8 mouse cellular contexts compared by ENCODE assay signal in genomic region chr2:120729775-120730585, GRCm38 (mm10).
DNase-seq lines count a peak whose midpoint lies in the region; ATAC-seq and TF ChIP-seq lines count a peak whose summit lies in the region.

No protein-coding gene starts in this region.

- no peak for ATAC-seq in forebrain, embryonic 12.5 days (ENCODE audit: low FRiP score)

- peak overlapping the region; percentile 95 for H3K9ac ChIP-seq in forebrain, embryonic 12.5 days

- H3ac ChIP-seq in myocyte (ENCODE audit: control insufficient read depth, insufficient read length): peak overlapping the region; percentile 62

- no peaks in the 10 kb centered on the region for H3K9me3 ChIP-seq in forebrain, embryonic 12.5 days

- no peaks in the 10 kb centered on the region for H3K27me3 ChIP-seq in forebrain, embryonic 12.5 days
- no peaks in the 10 kb centered on the region for H3K27me3 ChIP-seq in myocyte (ENCODE audit: control insufficient read depth, insufficient read depth, insufficient read length)

- no peak overlapping the region for H3K27ac ChIP-seq in brown adipose tissue, adult 24 weeks (replicated peaks; ENCODE audit: low read depth, low read length)
- H3K27ac ChIP-seq in forebrain, embryonic 12.5 days: no peak overlapping the region

- H3K79me2 ChIP-seq in myocyte (ENCODE audit: control insufficient read depth, insufficient read depth): peaks cover 29% of the 10 kb centered on the region

- peak overlapping the region; percentile 93 for H3K4me2 ChIP-seq in forebrain, embryonic 12.5 days
- peak overlapping the region; percentile 92 for H3K4me2 ChIP-seq in myocyte (ENCODE audit: low read depth)

- peaks cover 40% of the 10 kb centered on the region for H3K36me3 ChIP-seq in forebrain, embryonic 12.5 days (replicated peaks)
- H3K36me3 ChIP-seq in myocyte (ENCODE audit: control insufficient read depth, insufficient read depth): peaks cover 24% of the 10 kb centered on the region

- H3K4me1 ChIP-seq in lung, adult 2 months (ENCODE audit: control insufficient read depth, insufficient read depth, low read length): peaks cover 14% of the 10 kb centered on the region
- H3K4me1 ChIP-seq in brown adipose tissue, adult 24 weeks (ENCODE audit: control insufficient read depth, insufficient read depth, insufficient read length, low read length): peaks cover 15% of the 10 kb centered on the region
- peaks cover 33% of the 10 kb centered on the region for H3K4me1 ChIP-seq in forebrain, embryonic 12.5 days

- no peak for TF ChIP-seq CTCF in lung, adult 2 months (IDR thresholded peaks at IDR 0.05; ENCODE audit: insufficient read depth, low read length)

- DNase-seq in lung, adult 2 months: no peak
- DNase-seq in lung, postnatal 14 days: no peak
- DNase-seq in kidney, postnatal 10 days: peak; percentile 30
- DNase-seq in thymus, postnatal 4 days: peak; percentile 63
- no peak for DNase-seq in adrenal gland, postnatal 10 days

- H3K4me3 ChIP-seq in lung, adult 2 months (replicated peaks; ENCODE audit: extremely low read depth, low read depth, low read length): peak overlapping the region; percentile 99
- peak overlapping the region; percentile 86 for H3K4me3 ChIP-seq in brown adipose tissue, adult 24 weeks (ENCODE audit: insufficient read depth, low read depth, low read length)
- peak overlapping the region; percentile 96 for H3K4me3 ChIP-seq in forebrain, embryonic 12.5 days (replicated peaks)
- peak overlapping the region; percentile 63 for H3K4me3 ChIP-seq in myocyte

- TF ChIP-seq POLR2A in lung, adult 2 months (IDR thresholded peaks at IDR 0.05; ENCODE audit: borderline replicate concordance, extremely low read depth, low read depth, low read length): no peak
- TF ChIP-seq POLR2A in myocyte (IDR thresholded peaks at IDR 0.05; ENCODE audit: insufficient read length, low read depth): no peak

- 15% methylated on average over 23 of the region's 23 CpGs for WGBS in lung, adult 2 months
- 11% methylated on average over 23 of the region's 23 CpGs for WGBS in forebrain, embryonic 12.5 days

TF ChIP-seq in myocyte, 11 proteins besides CTCF, POLR2A, EP300 and RAD21:
- TF ChIP-seq REST (IDR thresholded peaks at IDR 0.05; ENCODE audit: insufficient read depth, insufficient read length) (no peak), SRF (IDR thresholded peaks at IDR 0.05; ENCODE audit: control insufficient read depth, insufficient read length, low read depth) (no peak), CEBPB (IDR thresholded peaks at IDR 0.05; ENCODE audit: insufficient read depth, poor library complexity, severe bottlenecking) (no peak), MYOG (IDR thresholded peaks at IDR 0.05; ENCODE audit: control insufficient read depth in 1 of 3, insufficient read depth in 1 of 3, insufficient read length in 2 of 3, low read depth in 2 of 3) (no peak), USF1 (IDR thresholded peaks at IDR 0.05; ENCODE audit: low read depth) (no peak), MYOD1 (IDR thresholded peaks at IDR 0.05; ENCODE audit: control insufficient read depth in 1 of 3, insufficient read length in 2 of 3, low read depth in 2 of 3) (no peak), E2F4 (IDR thresholded peaks at IDR 0.05; ENCODE audit: insufficient read depth) (no peak), TCF3 (IDR thresholded peaks at IDR 0.05; ENCODE audit: insufficient read length, low read depth) (no peak), MAX (IDR thresholded peaks at IDR 0.05; ENCODE audit: low read depth) (no peak), TCF12 (IDR thresholded peaks at IDR 0.05; ENCODE audit: insufficient read depth, poor library complexity, severe bottlenecking) (no peak), POLR2AphosphoS2 (IDR thresholded peaks at IDR 0.05; ENCODE audit: insufficient read length, low read depth) (no peak)

Comparison
In these comparisons a context has a peak if more than half of its experiments do, and no peak if none do; other contexts are left out.
1. DNase-seq: peak in kidney, postnatal 10 days (single experiment) and thymus, postnatal 4 days (single experiment); none in lung, adult 2 months (single experiment), lung, postnatal 14 days (single experiment) and adrenal gland, postnatal 10 days (single experiment).
2. Peak in every context shown above with its lines, with median percentiles within 50 percentile points of each other: H3K4me3 ChIP-seq.